7 mouse cellular contexts compared by ENCODE assay signal in genomic region chr10:12963362-12964147, GRCm38 (mm10). TPM values are rescaled to one million over a fixed set of nuclear protein-coding genes. Genes with fewer than 3 reads are reported as not detected.
DNase-seq lines count a peak whose midpoint lies in the region; ATAC-seq and TF ChIP-seq lines count a peak whose summit lies in the region.

No protein-coding gene starts in this region.

- H3ac ChIP-seq in myocyte (ENCODE audit: control insufficient read depth, insufficient read length) = peak overlapping the region; percentile 5

- peaks cover 6% of the 10 kb centered on the region for H3K4me1 ChIP-seq in thymus, adult 2 months (replicated peaks; ENCODE audit: control insufficient read depth, insufficient read depth, low read length)
- no peaks in the 10 kb centered on the region; the same call in 1 of the 2 replicates for H3K4me1 ChIP-seq in bone marrow, adult 2 months (ENCODE audit: control insufficient read depth, insufficient read depth, low read length)
- peaks cover 9% of the 10 kb centered on the region for H3K4me1 ChIP-seq in forebrain, embryonic 15.5 days
- H3K4me1 ChIP-seq in limb, embryonic 14.5 days (ENCODE audit: control insufficient read depth, insufficient read depth, low read length) = peaks cover 2% of the 10 kb centered on the region; the same call in 1 of the 2 replicates

- peak overlapping the region; percentile 56 for H3K9ac ChIP-seq in forebrain, embryonic 15.5 days (replicated peaks)
- H3K9ac ChIP-seq in limb, embryonic 14.5 days (ENCODE audit: low read depth, low read length, severe bottlenecking) = peak overlapping the region; percentile 68

- H3K27me3 ChIP-seq in thymus, adult 2 months (ENCODE audit: control insufficient read depth, insufficient read depth, low read length) = no peaks in the 10 kb centered on the region
- no peaks in the 10 kb centered on the region for H3K27me3 ChIP-seq in forebrain, embryonic 15.5 days
- H3K27me3 ChIP-seq in limb, embryonic 14.5 days (ENCODE audit: control insufficient read depth, insufficient read depth, low read length) = no peaks in the 10 kb centered on the region
- H3K27me3 ChIP-seq in myocyte (ENCODE audit: control insufficient read depth, insufficient read depth, insufficient read length) = no peaks in the 10 kb centered on the region

- H3K4me3 ChIP-seq in thymus, adult 2 months (ENCODE audit: control insufficient read depth, insufficient read depth, low read length) = peak overlapping the region; percentile 71
- H3K4me3 ChIP-seq in bone marrow, adult 2 months (replicated peaks; ENCODE audit: control insufficient read depth, low read depth, low read length) = peak overlapping the region; percentile 96
- H3K4me3 ChIP-seq in forebrain, embryonic 15.5 days = peak overlapping the region; percentile 61
- H3K4me3 ChIP-seq in limb, embryonic 14.5 days (replicated peaks; ENCODE audit: low read length) = peak overlapping the region; percentile 72
- H3K4me3 ChIP-seq in myocyte = peak overlapping the region; percentile 49

- DNase-seq in thymus, adult 2 months = peak; percentile 19
- DNase-seq in thymus, postnatal 10 days (ENCODE audit: low spot score in 2 of 2) = no peak
- no peak for DNase-seq in limb, embryonic 14.5 days (ENCODE audit: low spot score)
- no peak for DNase-seq in frontal cortex, postnatal 10 days (ENCODE audit: low spot score in 2 of 2)

- H3K36me3 ChIP-seq in thymus, adult 2 months (ENCODE audit: control insufficient read depth, insufficient read depth, low read length) = no peaks in the 10 kb centered on the region
- H3K36me3 ChIP-seq in forebrain, embryonic 15.5 days = no peaks in the 10 kb centered on the region
- no peaks in the 10 kb centered on the region for H3K36me3 ChIP-seq in limb, embryonic 14.5 days (ENCODE audit: control insufficient read depth, insufficient read depth, low read length)
- no peaks in the 10 kb centered on the region for H3K36me3 ChIP-seq in myocyte (ENCODE audit: control insufficient read depth, insufficient read depth)

- TF ChIP-seq POLR2A in thymus, adult 2 months (IDR thresholded peaks at IDR 0.05; ENCODE audit: control insufficient read depth, extremely low read depth, insufficient read depth, low read length, poor library complexity) = no peak
- no peak for TF ChIP-seq POLR2A in bone marrow, adult 2 months (IDR thresholded peaks at IDR 0.05; ENCODE audit: borderline replicate concordance, control insufficient read depth, low read depth, low read length)
- TF ChIP-seq POLR2A in limb, embryonic 14.5 days (IDR thresholded peaks at IDR 0.05; ENCODE audit: borderline replicate concordance, extremely low read depth, insufficient read depth, insufficient read length) = no peak
- no peak for TF ChIP-seq POLR2A in myocyte (IDR thresholded peaks at IDR 0.05; ENCODE audit: insufficient read length, low read depth)

- no peak overlapping the region for H3K27ac ChIP-seq in thymus, adult 2 months (ENCODE audit: control insufficient read depth, insufficient read depth, low read length)
- peak overlapping the region; percentile 89 for H3K27ac ChIP-seq in bone marrow, adult 2 months (ENCODE audit: control insufficient read depth, insufficient read depth, low read depth, low read length, poor library complexity)
- H3K27ac ChIP-seq in forebrain, embryonic 15.5 days (replicated peaks) = no peak overlapping the region
- H3K27ac ChIP-seq in limb, embryonic 14.5 days (replicated peaks; ENCODE audit: low read depth, low read length) = no peak overlapping the region; the same call in 1 of the 2 replicates

- H3K79me2 ChIP-seq in myocyte (ENCODE audit: control insufficient read depth, insufficient read depth) = no peaks in the 10 kb centered on the region

- no peak for TF ChIP-seq CTCF in thymus, adult 2 months (IDR thresholded peaks at IDR 0.05; ENCODE audit: borderline replicate concordance, control insufficient read depth, extremely low read depth, insufficient read depth, low read length, poor library complexity)
- no peak for TF ChIP-seq CTCF in bone marrow, adult 2 months (IDR thresholded peaks at IDR 0.05; ENCODE audit: control insufficient read depth, insufficient read depth, low read length)

- no peak for ATAC-seq in forebrain, embryonic 15.5 days (replicated peaks)
- no peak for ATAC-seq in limb, embryonic 14.5 days (ENCODE audit: low FRiP score, low read depth)

- 3% methylated on average over 29 of the region's 29 CpGs for WGBS in thymus, adult 2 months
- WGBS in bone marrow, adult 2 months = 1% methylated on average over 29 of the region's 29 CpGs
- 6% methylated on average over 29 of the region's 29 CpGs for WGBS in forebrain, embryonic 15.5 days
- 5% methylated on average over 29 of the region's 29 CpGs for WGBS in limb, embryonic 14.5 days

- H3K4me2 ChIP-seq in forebrain, embryonic 15.5 days (replicated peaks) = peak overlapping the region; percentile 82
- H3K4me2 ChIP-seq in limb, embryonic 14.5 days (replicated peaks; ENCODE audit: low read depth, low read length, severe bottlenecking) = peak overlapping the region; percentile 86
- H3K4me2 ChIP-seq in myocyte (ENCODE audit: low read depth) = peak overlapping the region; percentile 92

- no peaks in the 10 kb centered on the region for H3K9me3 ChIP-seq in forebrain, embryonic 15.5 days
- H3K9me3 ChIP-seq in limb, embryonic 14.5 days (ENCODE audit: control insufficient read depth, low read length) = no peaks in the 10 kb centered on the region

TF ChIP-seq in myocyte, 11 proteins besides CTCF, POLR2A, EP300 and RAD21:
- TF ChIP-seq MAX (IDR thresholded peaks at IDR 0.05; ENCODE audit: low read depth) (no peak), MYOD1 (IDR thresholded peaks at IDR 0.05; ENCODE audit: control insufficient read depth in 1 of 3, insufficient read length in 2 of 3, low read depth in 2 of 3) (no peak), USF1 (IDR thresholded peaks at IDR 0.05; ENCODE audit: low read depth) (no peak), TCF3 (IDR thresholded peaks at IDR 0.05; ENCODE audit: insufficient read length, low read depth) (no peak), POLR2AphosphoS2 (IDR thresholded peaks at IDR 0.05; ENCODE audit: insufficient read length, low read depth) (no peak), MYOG (IDR thresholded peaks at IDR 0.05; ENCODE audit: control insufficient read depth in 1 of 3, insufficient read depth in 1 of 3, insufficient read length in 2 of 3, low read depth in 2 of 3) (no peak), REST (IDR thresholded peaks at IDR 0.05; ENCODE audit: insufficient read depth, insufficient read length) (no peak), E2F4 (IDR thresholded peaks at IDR 0.05; ENCODE audit: insufficient read depth) (no peak), CEBPB (IDR thresholded peaks at IDR 0.05; ENCODE audit: insufficient read depth, poor library complexity, severe bottlenecking) (no peak), TCF12 (IDR thresholded peaks at IDR 0.05; ENCODE audit: insufficient read depth, poor library complexity, severe bottlenecking) (no peak), SRF (IDR thresholded peaks at IDR 0.05; ENCODE audit: control insufficient read depth, insufficient read length, low read depth) (no peak)
TF ChIP-seq in myocyte: peak in this region for 0.

RNA-seq across cellular contexts. Expression of gene Stx11, which starts 0.5 kb away (rescaled TPM):
- polyA plus RNA-seq in thymus, adult 2 months (2012; rRNA removed) = 10.5 and 11.1 TPM in 2 replicates
- 13.2 and 28.8 TPM in 2 replicates for polyA plus RNA-seq in bone marrow, adult 2 months (2011; ENCODE audit: insufficient read depth, insufficient read length, low replicate concordance, missing spikeins)
- 0.69 and 0.91 TPM in 2 replicates for polyA plus RNA-seq in forebrain, embryonic 15.5 days (2015; fragmentation: Nextera tagmentation; extraction: Ambion mirVana)
- polyA plus RNA-seq in limb, embryonic 14.5 days (2012; rRNA removed) = 2.1 TPM in 2 replicates
- 4.4 TPM in 2 replicates for polyA plus RNA-seq in limb, embryonic 14.5 days (2014; fragmentation: Nextera tagmentation; extraction: Ambion mirVana)
- 6.9 TPM for polyA plus RNA-seq in myocyte (2012; fragmentation: generic; extraction: Trizol)

RNA-seq across cellular contexts. Expression of gene Sf3b5, which starts 41.6 kb away (rescaled TPM):
- polyA plus RNA-seq in thymus, adult 2 months (2012; rRNA removed) = 51.3 and 57.4 TPM in 2 replicates
- polyA plus RNA-seq in bone marrow, adult 2 months (2011; ENCODE audit: insufficient read depth, insufficient read length, low replicate concordance, missing spikeins) = 10.7 and 15.7 TPM in 2 replicates
- polyA plus RNA-seq in forebrain, embryonic 15.5 days (2015; fragmentation: Nextera tagmentation; extraction: Ambion mirVana) = 26.9 and 28.0 TPM in 2 replicates
- 50.0 and 73.4 TPM in 2 replicates for polyA plus RNA-seq in limb, embryonic 14.5 days (2012; rRNA removed)
- 41.6 and 45.6 TPM in 2 replicates for polyA plus RNA-seq in limb, embryonic 14.5 days (2014; fragmentation: Nextera tagmentation; extraction: Ambion mirVana)
- polyA plus RNA-seq in myocyte (2012; fragmentation: generic; extraction: Trizol) = 27.8 TPM
